Mouse (Mus musculus): ENCODE data around the gene Zfp512b.

The Zfp512b gene

DNA sequence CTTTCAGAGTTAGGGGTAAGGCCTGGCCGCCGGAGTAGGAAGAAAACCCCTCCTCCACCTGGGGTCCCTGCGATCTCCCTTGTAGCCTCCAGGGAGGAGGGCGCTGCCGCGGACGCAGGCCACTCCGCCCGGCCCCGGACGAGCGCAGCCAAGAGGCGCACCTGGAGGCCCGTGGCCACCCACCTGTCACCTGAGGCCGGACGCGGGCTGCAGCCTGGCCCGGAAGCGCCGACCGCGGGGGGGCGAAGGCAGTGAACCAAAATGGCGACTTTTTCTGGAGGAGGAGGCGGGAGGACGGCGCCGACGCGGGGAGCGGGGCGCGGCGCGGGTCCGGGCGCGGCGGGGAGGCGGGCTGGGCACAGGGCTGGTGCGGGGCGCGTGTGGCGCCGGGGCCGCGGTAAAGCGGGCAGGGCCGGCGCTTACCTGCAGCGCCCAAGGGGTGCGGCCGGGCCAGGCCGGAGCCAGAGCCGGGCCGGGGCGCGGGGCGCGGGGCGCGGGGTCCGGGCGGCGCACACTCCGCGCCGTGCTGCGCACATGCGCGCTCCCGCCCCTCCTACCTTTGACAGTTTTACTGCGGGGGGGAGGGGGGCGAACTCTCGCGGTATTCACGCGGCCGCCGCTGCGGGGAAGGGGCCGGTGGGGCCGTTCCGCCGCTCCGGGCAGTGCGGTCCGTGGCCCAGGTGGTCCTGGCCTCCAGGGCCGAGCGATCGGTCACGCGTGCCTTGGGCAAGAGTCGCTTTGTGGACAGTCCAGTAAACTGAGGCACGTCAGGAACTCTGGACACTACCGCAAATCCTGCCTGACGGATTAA is at the start of gene Zfp512b:
Gene Zfp512b (minus strand): TSS at position 573 of the 811 bp plus-strand sequence.
- peak; percentile 75 for DNase-seq

DNA sequence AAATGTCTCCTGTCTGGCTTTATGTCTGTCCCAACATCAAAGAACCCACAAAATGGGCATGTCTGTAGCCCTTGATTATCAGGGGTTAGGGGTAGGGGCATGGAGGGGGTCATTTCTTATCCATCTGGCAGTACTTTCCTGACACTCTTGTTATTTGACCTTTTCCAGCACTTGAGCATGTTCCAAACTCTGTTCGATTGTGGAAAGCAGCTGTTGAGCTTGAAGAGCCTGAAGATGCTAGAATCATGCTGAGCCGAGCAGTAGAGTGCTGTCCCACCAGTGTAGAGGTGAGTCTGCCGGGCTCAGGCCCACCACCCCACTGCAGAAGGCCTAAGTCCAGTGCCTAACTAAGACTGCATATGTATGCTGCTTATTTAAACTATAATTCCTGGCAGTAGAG is 43.3 kb upstream of the Zfp512b start:
- no peak for DNase-seq

DNA sequence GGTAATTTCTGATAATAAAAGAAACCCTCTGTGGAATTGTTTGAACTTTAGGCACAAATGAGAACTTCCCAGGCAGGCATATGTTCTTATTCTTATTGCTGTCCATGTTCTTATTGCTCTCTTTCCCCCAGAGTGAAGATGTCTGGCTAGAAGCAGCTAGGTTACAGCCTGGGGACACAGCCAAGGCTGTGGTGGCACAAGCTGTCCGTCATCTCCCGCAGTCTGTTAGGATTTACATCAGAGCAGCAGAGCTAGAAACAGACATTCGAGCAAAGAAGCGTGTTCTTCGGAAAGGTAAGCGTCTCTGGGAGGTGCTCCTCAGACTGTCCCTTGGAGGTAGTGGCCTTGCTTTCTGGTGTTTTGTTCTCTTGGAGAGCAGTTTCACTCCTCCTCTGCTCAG is 40.0 kb upstream of the Zfp512b start:
- no peak for DNase-seq

DNA sequence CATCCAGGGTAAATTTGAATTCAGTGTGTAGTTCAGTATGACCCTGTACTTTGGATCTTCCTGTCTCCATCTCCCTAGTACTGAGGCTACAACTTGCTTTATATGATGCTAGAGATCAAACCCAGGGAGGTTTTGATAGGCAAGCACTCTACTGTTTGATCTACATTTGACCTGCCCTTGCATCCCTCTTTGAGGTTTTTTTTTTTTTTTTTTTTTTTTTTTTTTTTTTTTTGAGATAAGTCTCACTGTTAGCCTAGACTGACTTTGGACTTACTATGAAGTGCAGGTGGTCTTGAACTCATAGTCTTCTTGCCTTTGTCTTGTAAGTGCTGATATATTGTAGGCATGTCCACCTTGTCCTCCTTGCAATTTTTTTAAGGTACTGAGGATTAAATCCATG is 35.9 kb upstream of the Zfp512b start:
- DNase-seq, result no peak

DNA sequence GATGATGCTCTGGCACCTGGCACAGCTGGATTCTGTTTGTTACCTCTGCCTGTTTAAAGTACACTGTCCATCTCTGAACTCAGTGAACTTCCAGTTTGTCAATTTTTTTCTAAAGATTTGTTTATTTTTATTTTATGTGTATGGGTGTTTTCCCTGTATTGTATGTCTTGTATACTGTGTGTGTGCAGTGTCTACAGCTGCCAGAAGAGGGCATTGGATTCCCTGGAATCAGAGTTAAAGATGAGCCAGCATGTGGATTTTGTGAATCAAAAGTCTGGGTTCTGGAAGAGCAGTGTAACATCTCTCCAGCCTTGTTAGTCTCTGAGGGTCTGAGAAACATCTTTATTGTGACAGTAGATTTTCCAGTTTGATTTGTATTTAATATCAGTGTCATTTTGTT is 30.8 kb upstream of the Zfp512b start:
- peak; percentile 27 for DNase-seq

DNA sequence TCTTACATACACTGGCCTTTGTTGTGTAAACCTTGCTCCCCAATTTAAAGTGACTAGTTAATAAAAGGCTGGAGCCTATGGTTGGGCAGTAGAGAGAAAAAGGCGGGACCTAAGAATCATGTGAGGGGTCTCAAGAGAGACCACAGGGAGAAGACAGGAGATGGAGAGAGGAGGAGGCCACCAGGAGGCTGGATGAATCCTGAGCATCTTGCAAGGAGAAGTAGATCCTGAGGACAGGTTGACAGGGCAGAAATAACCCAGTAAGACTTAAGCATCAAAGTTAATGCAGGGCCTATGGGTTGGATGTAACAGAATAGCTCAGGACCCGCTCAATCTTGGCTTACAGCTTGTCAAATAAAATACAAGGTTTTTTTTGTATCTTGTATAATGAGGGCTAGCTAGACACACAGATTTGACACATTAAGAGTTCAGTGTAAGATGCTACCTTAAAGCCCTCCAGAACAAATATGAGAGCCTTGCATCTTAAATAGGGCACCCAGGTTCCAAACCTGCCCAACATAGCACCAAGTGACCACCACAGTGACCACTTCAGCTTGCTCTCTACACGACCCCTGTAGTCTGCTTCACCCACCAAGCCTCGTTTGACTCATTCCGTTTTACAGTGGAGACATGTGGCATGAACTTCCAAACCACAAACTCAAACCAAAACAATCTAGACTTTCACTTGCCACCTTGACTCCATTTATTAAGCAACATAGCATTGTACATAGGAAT is 26.3 kb upstream of the Zfp512b start:
- no peak for DNase-seq

DNA sequence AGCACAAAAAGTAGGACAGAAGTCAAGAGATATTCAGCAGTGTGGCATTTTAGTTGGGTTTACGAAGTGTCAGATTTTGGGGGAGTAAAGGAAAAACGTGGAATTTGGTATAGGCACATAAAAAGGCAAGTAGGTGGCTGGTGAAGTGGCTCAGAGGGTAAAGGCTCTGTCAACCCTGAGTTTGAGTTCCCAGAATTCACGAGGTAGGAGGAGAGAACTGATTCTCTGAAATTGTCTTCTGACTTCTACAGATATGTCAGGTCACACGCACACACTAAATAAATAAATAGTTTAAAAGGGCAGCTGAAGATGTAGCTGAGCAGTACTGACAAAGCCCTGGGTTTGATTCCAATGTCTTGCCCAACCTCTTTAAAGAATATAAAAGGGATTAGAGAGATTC is 9.8 kb upstream of the Zfp512b start:
- no peak for DNase-seq

DNA sequence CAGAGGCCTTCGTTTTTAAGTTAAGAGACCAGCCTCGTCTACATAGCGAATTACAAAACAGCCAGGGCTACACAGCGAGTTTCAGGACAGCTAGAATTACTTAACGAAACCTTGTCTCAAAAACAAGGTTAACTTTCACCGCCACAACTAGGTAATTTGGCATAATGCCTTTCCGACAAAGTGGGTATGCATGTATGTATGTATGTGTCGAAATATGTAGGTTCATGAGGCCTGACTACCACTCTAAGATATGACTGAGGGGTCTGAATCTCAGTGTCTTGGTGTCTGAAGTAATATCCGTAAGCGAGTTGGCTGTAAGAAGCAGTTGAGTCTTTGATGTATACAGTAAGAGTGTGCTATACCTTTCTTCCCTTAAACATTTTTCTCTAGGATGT is 9.1 kb upstream of the Zfp512b start:
- no peak for DNase-seq

DNA sequence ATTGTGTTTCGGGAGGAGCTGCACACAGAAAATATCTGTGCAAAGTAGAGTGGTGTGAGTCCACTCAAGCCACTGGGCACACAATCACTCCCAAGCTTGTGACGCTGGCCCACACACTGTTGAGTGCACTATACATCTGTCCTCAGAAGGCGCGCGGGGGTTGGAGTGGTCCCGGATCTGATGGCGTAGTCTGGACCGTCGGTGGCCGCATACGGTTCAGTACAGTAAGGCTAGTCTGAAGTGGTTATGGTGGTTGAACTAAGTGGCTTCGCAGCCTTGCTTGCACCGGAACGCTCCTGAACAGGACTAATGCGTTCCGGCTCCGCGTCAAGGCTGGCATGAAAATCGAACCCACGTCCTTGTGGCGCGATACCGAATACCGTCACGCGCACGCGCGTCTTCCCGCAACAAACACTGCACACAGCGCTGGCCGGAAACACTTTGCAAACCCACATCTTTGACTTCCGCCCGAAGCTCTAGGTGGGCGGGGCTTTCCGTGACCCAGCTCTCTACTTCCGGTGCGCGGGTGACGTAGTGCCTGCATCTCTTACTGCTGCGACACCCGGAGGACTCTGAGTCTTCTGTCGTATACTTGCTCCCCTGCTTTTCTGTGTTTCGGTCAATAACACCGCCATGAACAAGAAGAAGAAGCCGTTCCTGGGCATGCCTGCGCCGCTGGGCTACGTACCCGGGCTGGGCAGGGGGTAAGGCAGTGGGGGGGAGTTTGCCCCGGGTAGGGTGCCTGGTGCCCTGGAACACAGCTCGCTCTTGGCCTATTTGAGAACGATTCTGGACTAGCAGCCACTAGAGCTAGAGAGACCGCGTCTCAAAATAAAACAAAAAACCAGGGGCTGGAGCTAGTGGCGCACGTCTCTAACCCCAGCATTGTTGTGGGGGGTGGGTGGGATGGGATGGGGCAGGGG is 8.5 kb upstream of the Zfp512b start:
- peak; percentile 97 for DNase-seq

DNA sequence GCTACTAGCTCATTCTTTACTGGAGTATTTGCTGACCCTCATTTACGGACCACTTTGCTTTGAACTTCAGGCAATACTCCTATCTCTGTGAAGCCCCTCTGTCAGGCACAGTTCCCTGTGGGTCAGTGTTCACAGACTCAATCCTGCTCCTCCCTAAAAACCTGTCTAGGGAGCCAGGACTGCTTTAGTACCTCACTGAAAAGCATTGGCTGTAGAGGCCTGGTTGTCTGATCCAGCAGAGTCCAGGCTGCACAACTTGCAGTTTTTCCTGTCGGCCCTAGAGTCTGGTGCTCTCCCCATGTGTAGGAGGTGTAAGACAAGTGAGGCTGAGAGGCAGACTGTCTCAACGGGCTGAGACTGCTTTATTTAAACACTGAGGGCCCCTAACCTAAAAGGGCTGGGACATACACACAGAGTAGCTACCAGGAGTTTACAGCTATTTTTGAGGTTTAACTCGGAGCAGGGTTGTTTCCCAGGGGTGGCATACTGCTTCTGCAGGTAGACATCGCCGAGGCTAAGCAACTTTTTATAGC is 7.7 kb upstream of the Zfp512b start:
- DNase-seq, result no peak

DNA sequence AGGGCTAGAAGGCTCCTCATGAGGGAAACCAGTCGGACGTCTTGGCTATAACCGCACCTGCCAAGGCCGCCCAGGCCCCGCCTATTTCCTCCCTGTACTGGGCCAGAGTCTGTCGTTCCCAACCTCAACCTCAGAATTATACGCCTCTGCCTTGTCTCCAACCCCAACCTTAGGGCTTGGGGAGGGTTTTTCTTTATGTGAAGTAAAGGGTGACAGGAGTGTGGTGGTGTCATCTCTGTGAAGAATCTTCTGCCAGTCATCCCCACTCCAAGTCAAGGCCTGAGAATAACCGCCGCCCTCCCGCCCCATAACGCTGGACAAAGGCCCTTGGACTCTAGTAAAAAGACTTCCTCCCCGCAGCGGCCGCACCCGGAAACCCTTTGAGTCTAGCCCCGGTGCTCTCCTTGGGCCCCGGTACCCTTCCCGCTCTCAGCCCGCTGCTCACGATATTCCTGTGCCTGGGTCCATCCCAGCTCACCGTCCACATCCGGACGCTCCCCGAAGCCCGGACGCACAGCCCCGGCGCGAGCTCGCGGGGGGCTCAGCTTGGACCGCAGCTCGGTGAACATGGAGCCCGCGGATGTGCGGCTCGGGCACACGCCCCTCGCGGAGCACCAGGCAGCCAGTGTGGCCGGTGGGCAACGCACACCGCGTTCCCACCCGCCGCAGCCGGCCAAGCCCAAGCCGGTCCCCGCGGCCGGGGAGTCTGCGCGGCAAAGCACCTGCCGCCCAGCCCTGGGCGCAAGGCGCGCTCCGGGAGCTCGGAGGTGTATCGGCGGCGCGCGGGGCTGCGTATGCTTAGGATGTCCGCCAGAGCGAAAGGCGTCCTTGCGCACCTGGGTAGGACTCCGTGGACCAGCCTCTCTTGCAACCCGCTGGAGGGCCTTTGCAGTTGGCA is 6.1 kb upstream of the Zfp512b start, which contains the start of gene Samd10:
Gene Samd10 (minus strand): TSS at position 759 of the 898 bp plus-strand sequence.
- peak; percentile 73 for DNase-seq

DNA sequence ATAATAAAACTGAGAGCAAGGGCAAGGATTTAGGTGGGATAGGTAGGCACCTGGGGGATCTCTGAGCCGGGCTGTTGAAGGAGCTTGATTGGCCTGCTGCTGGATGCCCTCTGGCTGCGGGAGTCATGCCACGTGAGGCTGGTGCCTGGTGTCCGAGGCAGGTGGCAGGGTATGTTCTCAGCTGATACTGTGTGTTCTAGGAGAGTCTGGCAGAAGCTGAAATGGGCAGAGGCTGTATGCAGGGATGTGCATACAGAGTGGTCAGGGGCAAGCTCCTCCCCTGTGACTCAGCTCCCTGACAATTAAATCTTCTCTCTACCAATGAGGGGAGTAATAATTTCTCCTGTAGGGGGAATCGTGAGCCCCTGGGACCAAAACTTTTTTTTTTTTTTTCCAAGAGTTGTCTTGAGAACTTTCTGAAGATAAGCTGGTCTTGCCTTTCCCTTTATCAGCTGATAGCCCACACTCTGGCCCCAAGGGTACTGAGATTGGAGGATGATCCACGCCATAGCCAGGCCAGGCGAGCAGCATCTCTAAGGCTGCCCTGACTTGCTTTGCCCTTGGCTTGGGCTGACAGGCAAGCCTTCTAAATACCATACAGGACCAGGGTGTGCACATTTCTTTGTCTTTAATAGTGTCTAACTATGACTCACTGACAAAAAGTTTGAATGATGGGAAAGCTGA is 4.9 kb upstream of the Zfp512b start:
- DNase-seq, result no peak

DNA sequence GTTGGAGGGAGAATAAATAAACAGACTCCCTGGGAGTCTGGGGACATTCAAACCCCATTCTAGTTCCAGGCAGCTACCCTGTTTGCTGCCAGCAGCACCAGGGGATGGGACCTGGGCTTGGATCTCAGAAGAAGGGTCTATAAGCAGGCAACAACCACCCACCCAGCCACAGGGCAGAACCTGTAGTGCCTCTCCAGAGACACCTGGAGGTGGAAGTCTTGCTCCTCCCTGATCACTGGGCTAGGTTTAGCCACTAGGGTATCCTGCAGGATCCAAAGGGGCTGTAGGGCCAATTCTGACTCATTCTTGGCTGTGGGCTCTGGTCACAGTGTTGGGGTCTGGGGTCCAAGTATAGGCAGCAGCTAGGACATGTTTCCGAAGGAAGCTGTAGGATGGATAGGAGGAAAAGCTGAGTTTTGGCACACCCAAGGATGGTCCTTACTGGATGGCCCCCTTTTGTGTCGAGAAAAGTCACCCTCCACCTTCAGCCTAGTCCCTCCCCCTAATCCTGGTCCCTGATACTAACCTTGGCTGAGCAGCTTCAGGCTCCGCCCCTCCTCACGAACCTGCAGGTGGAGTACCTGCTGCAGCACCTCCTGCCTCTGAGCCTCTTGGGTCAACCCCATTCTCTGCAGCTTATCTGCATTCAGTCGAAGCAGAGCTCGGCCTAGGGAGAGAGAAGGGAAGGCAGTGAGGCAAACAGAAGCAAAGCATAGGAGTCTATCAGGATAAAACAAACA is 3.8 kb upstream of the Zfp512b start:
- no peak for DNase-seq

DNA sequence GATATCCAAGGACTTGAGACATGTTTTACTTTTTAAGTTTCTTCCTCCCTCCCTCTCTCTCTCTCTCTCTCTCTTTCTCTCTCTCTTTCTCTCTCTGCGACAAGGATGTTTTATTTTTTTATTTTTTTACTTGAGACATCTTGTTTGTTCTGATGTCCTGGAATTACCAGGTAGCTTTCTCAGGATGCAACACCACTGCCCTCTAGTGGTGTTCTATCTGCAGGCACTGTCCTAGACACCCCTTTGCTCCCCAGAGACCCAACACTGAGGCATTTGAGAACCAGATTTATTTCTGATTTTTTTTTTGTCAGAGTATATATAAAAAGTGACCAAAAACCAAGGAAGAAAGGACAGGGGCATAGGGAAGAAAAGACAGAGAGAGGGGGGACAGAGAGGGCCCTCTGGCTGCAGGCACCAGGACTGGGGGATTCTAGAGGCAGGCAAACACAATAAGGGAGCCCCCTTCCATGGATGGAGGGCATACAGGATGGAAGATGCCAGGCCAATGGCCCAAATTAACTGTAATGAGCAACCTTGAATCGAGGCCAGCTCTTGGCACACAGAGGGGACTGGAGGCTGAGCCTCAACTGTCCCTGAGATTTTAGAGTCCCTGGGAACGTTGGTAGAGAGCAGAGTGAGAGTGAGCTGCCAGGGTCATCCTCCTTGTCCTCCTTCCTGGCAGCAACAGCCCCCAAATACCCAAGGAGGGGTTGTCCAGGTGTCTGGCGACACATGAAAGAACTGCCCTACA is 2.5 kb upstream of the Zfp512b start:
- DNase-seq, result peak; percentile 64

DNA sequence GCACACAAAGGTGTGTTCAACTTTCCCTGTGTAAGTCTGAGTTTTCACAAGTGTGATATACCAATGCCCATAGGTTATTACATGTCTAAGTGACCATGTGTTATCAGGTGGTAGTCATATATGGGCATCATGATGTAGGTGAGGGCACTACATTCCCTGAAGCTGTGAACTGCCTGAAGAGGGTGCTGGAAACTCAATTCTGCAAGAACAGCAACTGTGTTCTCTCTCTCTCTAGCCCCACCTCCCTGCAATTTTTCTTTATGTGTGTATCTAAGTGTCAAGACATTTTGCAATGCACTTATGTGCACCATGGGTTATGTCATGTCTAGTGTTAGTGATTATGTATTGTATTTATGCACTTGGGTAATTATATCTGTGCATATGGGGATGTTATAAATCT is 1.3 kb upstream of the Zfp512b start:
- DNase-seq, result no peak

DNA sequence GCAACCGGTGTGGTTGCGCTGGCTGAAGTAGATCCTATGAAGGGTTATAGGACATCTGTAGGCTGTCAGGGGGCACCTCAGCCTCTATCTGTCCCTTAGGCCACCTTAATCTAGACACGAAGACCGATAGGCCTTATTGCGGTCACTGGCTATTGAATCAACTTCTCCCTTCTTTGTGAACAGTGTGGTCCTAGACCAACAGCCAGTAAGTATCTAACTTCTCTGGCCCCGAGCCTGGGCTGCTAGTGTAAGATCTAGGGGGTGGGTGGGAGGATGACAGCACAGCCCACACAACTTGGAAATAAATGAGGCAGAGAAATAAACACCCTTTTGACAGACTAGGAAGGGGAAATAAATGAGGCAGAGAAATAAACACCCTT is 429 bp upstream of the Zfp512b start:
- no peak for DNase-seq

DNA sequence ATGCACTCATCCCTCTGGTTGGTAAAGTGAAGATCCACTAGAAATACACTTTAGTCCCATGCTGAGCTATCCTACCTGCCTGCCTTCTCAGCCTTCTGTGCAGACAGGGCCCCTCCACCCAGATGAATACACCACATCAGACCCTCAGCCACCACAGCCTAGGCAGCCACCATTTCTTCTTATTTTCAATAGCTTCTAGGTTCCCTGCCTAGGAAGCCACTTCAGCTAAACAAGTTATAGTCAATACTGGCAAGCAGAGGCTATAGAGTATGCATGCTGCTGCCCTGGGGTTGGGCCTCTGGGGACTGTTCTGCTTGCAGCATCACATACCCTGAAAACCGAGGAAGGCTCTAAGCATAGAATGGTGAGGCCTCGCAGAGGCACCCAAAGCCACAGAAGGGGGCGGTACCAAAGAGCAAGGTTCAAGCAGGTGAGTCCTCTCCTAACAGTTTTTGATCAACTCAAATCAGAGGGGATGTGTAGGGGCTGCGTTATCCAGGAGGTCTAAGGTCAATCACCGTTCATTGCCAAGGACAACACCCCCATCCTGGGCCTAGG is 996 bp downstream of the Zfp512b start, which contains the start of gene Prpf6:
Gene Prpf6 (plus strand): TSS at position 341 of the 558 bp plus-strand sequence.
- DNase-seq, result peak; percentile 68

DNA sequence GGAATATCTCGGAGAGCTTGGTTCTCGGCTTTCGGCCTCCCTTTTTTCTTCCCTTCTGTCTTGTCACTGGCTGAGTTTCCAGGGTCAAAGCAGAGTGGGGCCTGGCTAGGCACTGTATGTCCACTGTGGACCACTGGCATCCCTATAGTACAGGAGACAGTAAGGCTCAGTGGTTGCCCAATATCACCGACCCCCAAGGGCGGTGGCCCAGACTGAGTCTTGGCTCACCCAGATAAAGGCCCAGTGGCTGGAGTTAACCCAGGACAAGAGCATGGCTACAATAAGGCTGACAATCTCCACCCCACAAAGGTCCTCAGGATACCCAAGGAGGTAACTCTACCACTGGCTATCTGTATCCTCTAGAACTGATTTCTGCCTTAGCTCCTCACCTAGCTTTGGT is 2.1 kb downstream of the Zfp512b start:
- no peak for DNase-seq

DNA sequence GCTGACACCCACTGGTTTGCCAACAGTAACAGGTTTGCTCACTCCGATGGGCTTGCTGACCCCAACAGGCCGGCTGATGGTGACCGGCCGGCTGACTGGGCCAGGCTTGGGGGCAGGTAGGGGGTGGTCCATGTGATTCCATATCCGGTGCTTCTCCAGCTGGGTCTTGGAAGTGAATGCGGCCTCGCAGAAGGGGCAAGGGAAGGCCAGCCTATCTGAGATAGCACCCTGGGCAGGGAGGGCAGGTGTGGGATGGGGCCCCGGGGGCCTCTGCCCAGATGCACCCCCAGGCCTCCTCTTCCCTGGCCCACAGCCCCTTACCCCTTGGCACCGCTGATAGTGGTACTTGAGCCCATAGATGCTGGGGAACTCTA is 2.9 kb downstream of the Zfp512b start:
- no peak for DNase-seq

All from thymus, postnatal 14 days (tissue).